Mouse (Mus musculus) heart, embryonic 10.5 days (tissue): ENCODE data around the gene Slc4a2. TPM values are rescaled to one million over a fixed set of nuclear protein-coding genes. Genes with fewer than 3 reads are reported as not detected.
"Not testable (repeated sequence)": the region's sequence is repeated elsewhere in the genome, so short reads cannot be mapped to it uniquely, and the experiment has no call there.

ENCODE experiments used
- DNase-seq: peaks from one replicate; pipeline ENCODE4 v3.0.0-alpha.2; 2017; ENCODE audit warnings: low spot score
- H3K27ac ChIP-seq: fragments of 300-500 bp; sonication (generic); 2 replicates; pipeline ENCODE4 v1.5.1; 2016; ENCODE audit warnings: mild to moderate bottlenecking
- H3K27me3 ChIP-seq: fragments of 300-500 bp; sonication (generic); 2 replicates; pipeline ENCODE4 v1.6.1; 2016; ENCODE audit warnings: mild to moderate bottlenecking; ENCODE audit not compliant: poor library complexity, insufficient read depth, severe bottlenecking
- H3K36me3 ChIP-seq: fragments of 300-500 bp; sonication (generic); 2 replicates; pipeline ENCODE4 v1.6.1; 2016; ENCODE audit warnings: mild to moderate bottlenecking, moderate library complexity
- H3K4me1 ChIP-seq: fragments of 300-500 bp; sonication (generic); 2 replicates; pipeline ENCODE4 v1.6.1; 2016; ENCODE audit warnings: mild to moderate bottlenecking
- H3K4me3 ChIP-seq: fragments of 300-500 bp; sonication (generic); 2 replicates; pipeline ENCODE4 v1.5.1; 2016; ENCODE audit warnings: mild to moderate bottlenecking, moderate library complexity
- H3K9me3 ChIP-seq: fragments of 300-500 bp; sonication (generic); 2 replicates; pipeline ENCODE4 v1.6.1; 2016; ENCODE audit warnings: mild to moderate bottlenecking, moderate library complexity
- WGBS: fragments of 180-500 bp; shearing (Covaris S2); methylation state at CpG from one replicate; pipeline ENCODE4 v1.1.7; 2016; 5-methylcytosine and 5-hydroxymethylcytosine counted together
- polyA plus RNA-seq: library from polyadenylated mRNA; unstranded; fragments of >200 nt; fragmentation: Nextera tagmentation; extraction: Ambion mirVana; gene quantifications from 2 replicates; pipeline ENCODE4 v1.2.1, GENCODE M21; 2016

Gene Slc4a2
- polyA plus RNA-seq, 1 experiment from 2014 or later = 36.0 TPM

GRCm38 (mm10) chr5:24387264-24388241 is 36.1 kb upstream of the Slc4a2 start:
- peak overlapping the region; percentile 63 for H3K4me3 ChIP-seq
- H3K9me3 ChIP-seq = no peaks in the 10 kb centered on the region
- H3K4me1 ChIP-seq = peaks cover 66% of the 10 kb centered on the region
- H3K27ac ChIP-seq = peak overlapping the region; percentile 84
- 0 out of 2 replicates have a peak, but pooled peaks cover 5% of the 10 kb centered on the region for H3K36me3 ChIP-seq
- peaks cover 50% of the 10 kb centered on the region for H3K27me3 ChIP-seq
- WGBS = under 1% methylated on average over 73 of the region's 73 CpGs
- DNase-seq = peak; percentile 88

GRCm38 (mm10) chr5:24388246-24388915 is 35.3 kb upstream of the Slc4a2 start:
- H3K27me3 ChIP-seq = peaks cover 50% of the 10 kb centered on the region
- no peak for DNase-seq
- H3K9me3 ChIP-seq = no peaks in the 10 kb centered on the region
- peaks cover 66% of the 10 kb centered on the region for H3K4me1 ChIP-seq
- H3K4me3 ChIP-seq = peak overlapping the region; percentile 63
- 0 out of 2 replicates have a peak, but pooled peaks cover 5% of the 10 kb centered on the region for H3K36me3 ChIP-seq
- peak overlapping the region; percentile 84 for H3K27ac ChIP-seq
- WGBS = 21% methylated on average over 26 of the region's 26 CpGs

GRCm38 (mm10) chr5:24389011-24389657 is 34.5 kb upstream of the Slc4a2 start:
- 47% methylated on average over 7 of the region's 7 CpGs for WGBS
- H3K4me1 ChIP-seq = peaks cover 64% of the 10 kb centered on the region
- H3K27me3 ChIP-seq = peaks cover 50% of the 10 kb centered on the region
- no peak for DNase-seq
- 0 out of 2 replicates have a peak, but pooled peaks cover 5% of the 10 kb centered on the region for H3K36me3 ChIP-seq
- no peaks in the 10 kb centered on the region for H3K9me3 ChIP-seq
- no peak overlapping the region for H3K4me3 ChIP-seq
- peak overlapping the region; percentile 84 for H3K27ac ChIP-seq

DNA sequence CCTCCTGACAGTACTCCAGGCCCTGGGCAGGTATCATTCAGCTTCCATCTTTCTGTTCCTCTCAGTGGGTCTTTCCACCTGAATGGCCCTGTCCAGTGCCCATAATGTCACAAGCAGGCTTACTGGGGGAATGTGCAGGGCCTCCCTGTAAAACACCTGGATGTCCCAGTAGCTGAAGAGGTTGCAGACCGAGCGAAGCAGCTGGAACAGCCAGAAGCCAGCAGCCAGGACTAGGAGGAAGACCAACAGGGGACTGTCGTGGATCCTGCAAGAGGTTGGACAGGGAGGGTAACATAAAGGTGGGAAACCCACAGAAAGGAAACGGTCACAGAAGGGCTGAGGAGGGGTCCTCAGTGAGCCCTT is 34.0 kb upstream of the Slc4a2 start:
- H3K4me1 ChIP-seq = peaks cover 62% of the 10 kb centered on the region
- 79% methylated on average over 4 of the region's 4 CpGs for WGBS
- H3K4me3 ChIP-seq = no peak overlapping the region
- no peaks in the 10 kb centered on the region for H3K9me3 ChIP-seq
- no peak for DNase-seq
- peak overlapping the region; percentile 72 for H3K27ac ChIP-seq
- H3K36me3 ChIP-seq = 0 out of 2 replicates have a peak, but pooled peaks cover 5% of the 10 kb centered on the region
- peaks cover 46% of the 10 kb centered on the region for H3K27me3 ChIP-seq

GRCm38 (mm10) chr5:24391864-24392263 is 31.8 kb upstream of the Slc4a2 start, which contains the start of gene Atg9b:
TSS of gene Atg9b (minus strand) at chr5:24392143.
- Histone ChIP-seq H3K27ac (0 out of 2 replicates have a peak within 1 kb of the TSS, but pooled peaks have one; percentile 1), H3K4me3 (no peak within 1 kb of the TSS), H3K36me3 (peaks cover 2% of the 10 kb centered on the region; the same call in 1 of the 2 replicates), H3K9me3 (no peaks in the 10 kb centered on the region), H3K27me3 (peaks cover 24% of the 10 kb centered on the region), H3K4me1 (peaks cover 55% of the 10 kb centered on the region)
- DNase-seq = no peak
- 78% methylated on average over 7 of the region's 7 CpGs for WGBS

GRCm38 (mm10) chr5:24392724-24393123 is 30.9 kb upstream of the Slc4a2 start:
- WGBS = 63% methylated on average over 7 of the region's 7 CpGs
- H3K27me3 ChIP-seq = peaks cover 16% of the 10 kb centered on the region
- DNase-seq = no peak
- H3K27ac ChIP-seq = 0 out of 2 replicates have a peak overlapping the region, but pooled peaks have one; percentile 1
- peaks cover 46% of the 10 kb centered on the region for H3K4me1 ChIP-seq
- no peak overlapping the region for H3K4me3 ChIP-seq
- H3K36me3 ChIP-seq = peaks cover 2% of the 10 kb centered on the region; the same call in 1 of the 2 replicates
- no peaks in the 10 kb centered on the region for H3K9me3 ChIP-seq

DNA sequence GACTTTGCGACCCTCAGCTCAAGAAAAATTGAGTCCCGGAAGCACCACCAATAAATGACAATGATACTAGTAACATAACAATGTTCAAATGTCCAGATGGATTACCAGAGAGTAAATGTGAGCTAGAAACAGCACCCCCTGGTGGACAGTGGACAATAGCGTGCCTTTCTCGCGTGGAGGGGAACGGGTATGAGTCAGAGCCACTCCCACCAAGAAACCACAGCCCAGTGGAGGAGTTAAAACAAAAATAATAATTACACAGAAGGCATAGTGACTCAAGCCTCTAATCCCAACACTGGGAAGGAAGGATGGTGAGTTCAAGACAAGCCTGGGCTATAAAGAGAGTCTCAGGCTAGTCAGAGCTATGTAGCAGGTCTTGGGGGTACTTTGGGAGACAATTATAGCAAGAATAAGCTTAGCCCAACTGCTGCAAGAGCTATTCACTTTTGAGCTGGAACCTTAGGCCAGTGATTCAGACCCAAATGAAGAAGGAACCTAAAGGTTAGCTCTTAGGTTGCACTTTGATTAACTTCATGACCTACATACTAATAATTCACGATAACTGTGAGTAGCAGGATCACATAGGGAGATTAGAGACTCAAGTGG is 30.1 kb upstream of the Slc4a2 start, which contains the start of gene Abcb8:
TSS of gene Abcb8 (plus strand) at position 272 of the 606 bp plus-strand sequence.
- H3K9me3 ChIP-seq = no peaks in the 10 kb centered on the region
- peaks cover 2% of the 10 kb centered on the region; the same call in 1 of the 2 replicates for H3K36me3 ChIP-seq
- H3K4me1 ChIP-seq = peaks cover 44% of the 10 kb centered on the region
- peaks cover 8% of the 10 kb centered on the region; the same call in 1 of the 2 replicates for H3K27me3 ChIP-seq
- peak within 1 kb of the TSS; percentile 74 for H3K4me3 ChIP-seq
- 20% methylated on average over 7 of the region's 7 CpGs for WGBS
- peak; percentile 87 for DNase-seq
- peak within 1 kb of the TSS; percentile 96 for H3K27ac ChIP-seq

GRCm38 (mm10) chr5:24394165-24394894 is 29.3 kb upstream of the Slc4a2 start:
- Histone ChIP-seq H3K9me3 (no peaks in the 10 kb centered on the region), H3K27me3 (peaks cover 4% of the 10 kb centered on the region; the same call in 1 of the 2 replicates), H3K27ac (peak overlapping the region; percentile 96), H3K4me3 (peak overlapping the region; percentile 74), H3K4me1 (peaks cover 42% of the 10 kb centered on the region), H3K36me3 (peaks cover 5% of the 10 kb centered on the region; the same call in 1 of the 2 replicates)
- DNase-seq = peak; percentile 98
- 2% methylated on average over 36 of the region's 36 CpGs for WGBS

GRCm38 (mm10) chr5:24396254-24396653 is 27.4 kb upstream of the Slc4a2 start:
- not testable (repeated sequence) for DNase-seq, H3K4me3 ChIP-seq, H3K27ac ChIP-seq, H3K27me3 ChIP-seq, H3K9me3 ChIP-seq
- H3K36me3 ChIP-seq = peaks cover 20% of the 10 kb centered on the region
- peaks cover 46% of the 10 kb centered on the region for H3K4me1 ChIP-seq
- 83% methylated on average over 6 of the region's 6 CpGs for WGBS

GRCm38 (mm10) chr5:24399686-24400085 is 24.0 kb upstream of the Slc4a2 start:
- Histone ChIP-seq H3K4me3 (no peak overlapping the region), H3K27me3 (no peaks in the 10 kb centered on the region), H3K4me1 (peaks cover 34% of the 10 kb centered on the region), H3K36me3 (peaks cover 51% of the 10 kb centered on the region), H3K9me3 (no peaks in the 10 kb centered on the region), H3K27ac (no peak overlapping the region)
- 77% methylated on average over 10 of the region's 10 CpGs for WGBS
- no peak for DNase-seq

- no peak for DNase-seq
- no peak overlapping the region for H3K4me3 ChIP-seq
- peaks cover 56% of the 10 kb centered on the region for H3K36me3 ChIP-seq
- H3K27me3 ChIP-seq = no peaks in the 10 kb centered on the region
- peaks cover 35% of the 10 kb centered on the region for H3K4me1 ChIP-seq
- no peaks in the 10 kb centered on the region for H3K9me3 ChIP-seq
- 90% methylated on average over 11 of the region's 11 CpGs for WGBS
- no peak overlapping the region for H3K27ac ChIP-seq
Measured at GRCm38 (mm10) chr5:24400362-24400761, 23.3 kb upstream of the Slc4a2 start.
